Mouse (Mus musculus): ENCODE results near the gene Tns4.

Tns4 gene

DNA sequence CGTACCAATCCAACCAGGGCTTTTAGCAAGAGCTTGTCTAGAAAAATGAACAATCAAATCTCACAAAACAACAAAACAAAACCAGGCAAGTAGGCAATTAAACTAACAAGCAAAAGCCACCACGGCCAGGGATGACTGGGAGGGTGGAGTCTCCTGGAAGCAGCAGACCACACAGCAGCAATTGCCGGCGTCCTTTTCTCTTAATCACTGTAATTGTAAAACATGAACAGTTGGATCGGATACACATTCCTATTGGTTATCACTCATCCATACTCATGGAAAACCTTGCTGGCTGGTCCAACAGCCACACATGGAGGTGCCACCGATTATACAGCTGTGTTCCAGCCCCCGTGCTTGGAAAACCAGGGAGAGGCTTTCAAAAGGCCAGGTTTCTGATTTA is 28.8 kb upstream of the Tns4 start:
- DNase-seq, result no peak

DNA sequence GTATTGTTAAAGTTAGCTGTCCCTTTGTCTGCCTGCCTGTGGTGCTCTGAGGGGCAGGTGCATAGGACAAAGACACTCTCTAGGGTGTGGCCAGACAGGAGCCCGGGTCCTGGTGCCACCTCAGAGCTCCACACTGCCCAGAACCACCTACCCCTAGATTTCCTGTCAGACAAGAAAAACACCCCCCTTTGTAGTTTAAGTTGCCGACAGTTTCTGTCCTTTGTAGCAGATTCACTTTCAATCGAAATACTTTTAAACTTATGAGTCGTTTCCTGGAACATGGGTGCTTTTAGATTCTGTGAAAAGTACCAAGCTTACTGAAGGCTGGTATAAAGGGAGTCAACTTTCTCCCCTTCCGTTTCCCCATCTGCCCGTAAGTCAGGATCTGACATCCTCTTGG is 26.8 kb upstream of the Tns4 start:
- no peak for DNase-seq

GRCm38 (mm10) chr11:99113111-99113510 is 24.0 kb upstream of the Tns4 start:
- DNase-seq, result no peak

- DNase-seq, result no peak
Measured at GRCm38 (mm10) chr11:99112700-99113099, 23.6 kb upstream of the Tns4 start.

- no peak for DNase-seq
Measured at GRCm38 (mm10) chr11:99111631-99112030, 22.5 kb upstream of the Tns4 start.

DNA sequence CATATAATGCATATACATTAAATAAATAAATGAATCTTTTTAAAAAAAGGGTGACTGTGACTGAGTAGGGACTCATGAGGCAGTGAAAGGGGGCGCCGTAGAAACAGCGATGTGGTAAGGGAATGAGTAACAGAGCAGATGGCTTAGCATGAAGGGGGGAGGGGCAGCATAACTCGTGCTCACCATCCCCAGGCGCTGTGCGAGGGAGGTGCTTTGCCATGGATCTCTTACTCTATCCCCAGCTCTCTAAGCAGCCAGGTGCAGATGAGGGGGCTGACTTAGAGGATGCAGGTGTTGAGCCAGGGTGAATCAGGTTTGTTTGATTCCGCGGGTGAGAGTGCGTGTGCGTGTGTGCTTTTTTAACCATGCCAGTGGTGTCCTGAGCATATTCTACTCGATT is 22.0 kb upstream of the Tns4 start:
- no peak for DNase-seq

DNA sequence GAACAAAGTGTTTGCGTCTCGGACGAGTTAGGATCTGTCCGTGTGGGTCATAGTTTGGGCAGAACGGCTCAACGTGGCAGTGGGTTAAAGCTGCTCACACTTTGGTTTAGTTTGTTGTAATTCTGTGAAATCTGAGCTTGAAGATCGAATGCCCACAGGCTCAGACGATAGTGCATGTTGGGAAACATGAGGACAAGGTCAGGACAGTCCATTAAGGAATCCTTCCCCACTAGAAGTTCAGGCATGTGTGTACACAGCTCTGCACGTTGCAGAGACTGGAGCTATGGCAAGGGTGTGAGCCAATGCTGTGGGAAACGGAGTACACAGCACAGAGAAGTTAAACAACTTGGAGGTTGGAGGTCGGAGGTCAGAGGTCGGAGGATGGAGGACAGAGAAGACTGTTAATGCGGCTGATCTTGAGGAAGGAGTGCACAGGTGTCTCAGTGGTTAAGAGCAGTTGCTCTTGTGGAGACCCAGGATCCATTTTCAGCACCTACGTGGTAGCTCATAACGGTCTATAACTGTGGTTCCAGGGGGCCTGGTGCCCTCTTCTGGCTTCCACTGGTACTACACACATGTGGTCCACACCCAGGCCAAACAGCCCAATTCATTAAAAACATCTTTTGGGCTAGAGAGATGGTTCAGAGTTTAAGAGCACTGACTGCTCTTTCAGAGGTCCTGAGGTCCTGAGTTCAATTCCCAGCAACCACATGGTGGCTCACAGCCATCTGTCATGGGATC is 21.4 kb upstream of the Tns4 start:
- no peak for DNase-seq

DNA sequence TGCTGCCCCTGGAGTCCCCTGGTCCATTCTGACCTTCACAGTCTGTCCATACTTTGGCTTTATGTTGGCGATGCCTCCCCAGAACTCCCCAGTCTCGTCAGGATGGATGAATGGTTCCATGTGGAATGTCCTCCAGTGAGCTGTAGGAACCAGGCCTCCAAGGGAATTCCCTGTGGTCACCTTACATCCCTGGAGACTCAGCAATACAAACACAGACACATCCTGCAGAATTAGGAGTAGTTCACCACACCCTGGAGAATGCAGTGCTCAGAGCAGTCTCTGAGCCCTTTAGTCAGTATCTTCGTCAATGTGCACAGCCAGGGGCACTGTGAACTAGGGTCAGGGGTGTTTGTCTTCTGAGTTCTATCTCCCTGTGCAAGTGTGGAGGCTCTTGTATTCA is 19.2 kb upstream of the Tns4 start:
- DNase-seq, result no peak

- peak; percentile 86 for DNase-seq
Measured at GRCm38 (mm10) chr11:99105981-99106726, 17.0 kb upstream of the Tns4 start.

DNA sequence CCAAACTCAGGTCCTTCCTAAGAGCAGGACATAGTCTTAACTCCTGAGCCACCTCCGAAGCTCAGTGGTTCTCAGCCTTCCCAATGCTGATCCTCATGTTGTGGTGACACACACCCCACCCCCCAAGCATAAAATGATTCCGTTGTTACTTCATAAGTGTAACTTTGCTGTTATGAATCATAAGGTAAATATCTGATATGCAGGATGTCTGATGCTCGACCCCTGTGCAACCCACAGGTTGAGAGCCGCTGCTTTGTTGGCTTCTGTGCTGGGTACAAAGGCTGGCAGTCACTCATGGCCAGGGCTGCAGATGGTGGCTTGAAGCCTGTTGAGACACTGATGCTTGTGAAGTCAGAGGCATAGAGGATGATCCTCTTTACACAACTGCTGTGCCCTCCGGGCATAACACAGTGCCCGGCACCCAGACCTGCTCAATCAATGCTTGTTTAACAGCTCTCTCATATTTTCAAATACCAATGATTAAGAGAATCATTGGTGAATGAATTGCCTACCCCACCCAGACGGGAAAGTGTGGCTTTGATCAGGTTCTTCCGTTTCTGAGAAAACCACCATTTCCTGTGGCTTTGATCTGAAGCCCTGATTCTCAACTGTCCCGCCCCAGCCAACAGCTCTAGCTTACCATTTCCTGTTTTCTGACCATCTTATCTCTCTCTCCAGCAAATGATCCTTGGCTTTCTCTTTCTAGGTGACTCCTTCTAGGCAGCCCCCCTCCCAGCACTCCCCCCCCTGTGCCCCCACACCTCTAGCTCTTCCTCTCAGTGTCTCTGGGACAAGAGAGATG is 15.7 kb upstream of the Tns4 start:
- no peak for DNase-seq

GRCm38 (mm10) chr11:99102575-99103270 is 13.6 kb upstream of the Tns4 start:
- no peak for DNase-seq

GRCm38 (mm10) chr11:99101693-99102092 is 12.6 kb upstream of the Tns4 start:
- no peak for DNase-seq

GRCm38 (mm10) chr11:99100215-99100614 is 11.1 kb upstream of the Tns4 start:
- no peak for DNase-seq

DNA sequence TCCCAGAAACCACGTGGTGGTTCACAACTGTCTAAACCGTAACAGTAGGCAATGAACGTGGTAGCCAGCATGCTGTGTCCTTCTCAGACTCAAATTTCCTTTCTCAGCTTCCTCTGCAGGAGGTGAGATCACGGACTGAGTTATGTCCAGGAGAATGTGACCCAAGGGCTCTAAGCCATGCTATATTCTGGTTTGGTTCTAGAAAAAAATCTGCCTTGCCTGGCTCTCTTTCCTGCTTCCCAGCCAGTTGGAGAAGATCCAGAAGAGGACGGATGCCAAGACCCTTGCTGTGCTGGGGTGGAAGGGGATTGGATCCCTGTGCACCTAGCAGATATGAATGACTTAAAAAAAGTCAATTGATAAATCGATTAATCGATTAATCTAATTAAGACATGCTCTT is 10.4 kb upstream of the Tns4 start:
- no peak for DNase-seq

GRCm38 (mm10) chr11:99098924-99099323 is 9.8 kb upstream of the Tns4 start:
- no peak for DNase-seq

DNA sequence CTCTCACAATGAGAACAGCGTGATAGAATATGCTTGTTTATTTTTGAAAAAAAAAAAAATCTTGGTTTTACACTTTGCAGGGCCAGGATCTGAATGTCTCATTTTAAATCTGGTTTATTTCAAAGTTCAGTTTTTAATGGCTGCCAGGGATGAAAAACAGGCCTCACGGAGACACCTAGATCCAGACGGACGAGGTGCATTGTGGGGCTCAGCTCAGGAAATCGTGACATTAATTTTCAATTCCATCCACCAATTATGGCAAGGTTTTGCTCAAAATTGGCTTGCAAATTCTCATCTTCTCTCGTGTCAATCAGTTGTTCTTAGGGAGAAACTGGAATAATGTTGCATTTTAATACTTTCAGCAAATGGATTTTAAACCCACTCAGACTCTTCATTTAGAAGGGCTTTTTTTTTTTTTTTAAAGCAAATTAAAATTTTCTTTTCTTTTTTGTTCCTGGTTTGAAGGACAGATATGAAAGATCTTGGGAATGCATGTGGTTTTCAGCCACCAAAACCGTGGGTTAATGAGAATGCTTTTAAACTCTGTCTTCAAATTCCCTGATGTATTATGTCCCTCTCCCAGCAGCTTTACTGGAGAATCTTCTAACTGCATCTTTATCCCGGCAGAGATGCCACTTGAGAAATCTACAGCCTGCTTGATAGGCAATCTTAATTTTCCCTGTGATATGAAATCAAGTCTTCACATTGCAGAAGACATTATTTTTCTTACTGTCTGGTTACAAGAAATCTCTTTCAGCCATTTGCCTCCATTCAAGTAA is 8.1 kb upstream of the Tns4 start:
- DNase-seq, result no peak

DNA sequence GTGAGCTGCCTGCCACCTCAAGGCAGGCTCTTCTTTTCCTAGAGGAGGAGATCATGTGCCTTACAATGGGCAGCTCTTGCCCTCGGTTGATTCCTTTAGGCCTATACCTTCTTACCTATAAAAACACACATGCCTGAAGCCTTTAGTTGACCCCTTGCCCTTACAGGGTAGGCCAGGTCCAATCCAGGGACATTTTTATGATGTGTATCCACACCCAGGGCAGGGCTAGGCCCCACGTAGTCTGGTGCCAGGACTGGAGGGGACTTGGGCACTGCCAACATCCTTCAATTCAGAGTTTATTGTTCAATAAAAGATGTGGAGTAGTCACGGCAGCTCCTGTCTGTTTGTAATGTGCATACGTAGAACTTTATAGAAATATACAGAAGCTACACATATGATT is 7.3 kb upstream of the Tns4 start:
- DNase-seq, result no peak

DNA sequence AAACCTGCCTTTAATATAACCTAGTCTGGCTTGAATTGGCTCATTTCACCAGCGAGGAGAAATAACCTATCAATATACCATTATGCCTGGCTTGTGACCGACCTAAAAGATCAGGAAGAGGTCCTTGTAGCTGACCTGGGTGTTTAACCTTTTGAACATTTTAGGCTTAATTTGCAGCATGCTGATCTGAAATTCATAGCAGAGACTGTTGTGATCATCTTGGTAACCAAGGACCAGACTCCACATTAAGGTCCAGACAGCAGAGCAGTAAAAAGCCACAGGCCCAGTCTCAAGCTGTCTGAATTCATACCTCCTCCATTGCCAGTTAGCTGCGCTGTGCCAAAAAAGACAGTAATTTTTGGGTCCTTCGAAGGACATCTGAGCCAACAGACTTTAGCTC is 6.7 kb upstream of the Tns4 start:
- no peak for DNase-seq

GRCm38 (mm10) chr11:99094911-99095676 is 6.0 kb upstream of the Tns4 start:
- no peak for DNase-seq

DNA sequence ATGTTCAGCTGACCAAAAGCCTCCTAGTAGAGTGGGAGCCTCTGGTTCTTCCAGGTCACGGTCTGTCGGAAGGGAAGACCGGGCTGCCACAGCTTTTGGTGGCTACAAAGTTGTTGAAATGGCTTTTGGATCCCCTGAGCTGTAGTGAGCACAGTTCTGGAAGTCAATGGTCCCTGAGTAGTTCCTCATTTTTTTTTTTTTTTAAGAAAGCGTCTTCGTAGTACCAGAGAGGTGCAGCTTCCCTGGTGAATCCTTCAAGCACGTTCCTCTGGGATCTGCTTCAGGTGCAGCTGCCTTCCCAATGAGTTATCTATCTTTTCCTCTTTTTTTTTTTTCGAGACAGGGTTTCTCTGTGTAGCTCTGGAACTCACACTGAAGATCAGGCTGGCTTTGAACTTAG is 4.6 kb upstream of the Tns4 start:
- no peak for DNase-seq

DNA sequence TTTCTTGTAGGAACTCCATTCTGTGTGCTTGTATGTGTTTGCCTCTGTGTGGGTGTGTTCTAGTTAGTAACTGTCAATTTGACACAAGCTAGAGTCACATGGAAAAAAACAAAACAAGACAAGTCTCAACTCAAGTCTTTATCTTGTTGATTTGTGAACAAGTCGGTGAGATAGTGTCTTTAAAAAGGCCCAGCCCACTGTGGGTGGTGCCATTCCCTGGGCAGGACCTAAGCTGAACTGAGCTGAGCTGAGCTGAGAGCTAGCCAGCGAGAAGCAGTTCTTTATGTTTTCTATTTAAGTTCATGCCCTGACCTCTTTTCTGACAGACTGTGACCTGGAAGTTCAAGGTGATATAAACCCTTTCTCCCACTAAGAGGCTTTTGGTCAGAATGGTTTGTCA is 2.6 kb upstream of the Tns4 start:
- DNase-seq, result no peak

GRCm38 (mm10) chr11:99090391-99090790 is 1.3 kb upstream of the Tns4 start:
- DNase-seq, result no peak

Measured in kidney, adult 11 months (tissue).